30 mouse cellular contexts compared by ENCODE assay signal in the genomic region with DNA sequence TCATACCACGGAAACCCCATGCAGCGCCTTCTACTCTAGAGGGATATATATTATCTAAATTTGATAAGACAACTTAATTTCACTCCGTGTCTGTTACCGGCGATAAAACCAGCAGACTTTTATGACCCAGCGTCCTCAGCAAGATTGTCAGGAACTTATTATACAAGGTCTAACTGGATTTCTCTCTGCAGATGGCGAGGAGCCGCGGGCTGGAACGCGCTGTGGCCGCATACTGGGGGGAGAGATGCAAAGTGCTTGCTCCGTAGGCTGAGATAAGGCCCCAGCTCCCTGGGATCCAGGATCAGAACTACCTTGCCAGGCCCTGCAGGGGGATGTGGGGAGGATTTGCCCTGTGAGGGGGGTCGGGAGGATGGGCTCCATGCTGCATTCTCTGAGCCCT. TPM values are rescaled to one million over a fixed set of nuclear protein-coding genes. Genes with fewer than 3 reads are reported as not detected.
"Had no signal": no experiment of that assay in that cellular context is flagged by ENCODE, and none has a peak within 500 bp of the region (broad histone marks: within the 10 kb centered on the region; RNA-seq: fewer than 3 reads in every experiment).

No protein-coding gene starts in this region.

- DNase-seq: kidney, adult 18-20 months; kidney, adult 9 months; kidney, postnatal 14 days; kidney, postnatal 4 days; layer of hippocampus, adult 9-11 months; liver; lung, adult 18-20 months; lung, postnatal 10 days; lung, postnatal 36 days; right cerebral cortex, adult 18-20 months; right cerebral cortex, postnatal 14 days; spleen, adult 18-20 months; thymus, adult 2 months; thymus, postnatal 14 days; thymus, postnatal 4 days had no signal

- H3K27me3 ChIP-seq: lung, embryonic 15.5 days; stomach, embryonic 15.5 days had no signal

- ATAC-seq: inflammation-experienced regulatory T-cells, adult 6 months; intestine, embryonic 16.5 days; liver, embryonic 12.5 days had no signal

- H3K27ac ChIP-seq: layer of hippocampus, adult 2 months; limb, embryonic 10.5 days; limb, embryonic 13.5 days; liver, embryonic 12.5 days; liver, embryonic 15.5 days; lung, embryonic 15.5 days; stomach, embryonic 15.5 days had no signal

- H3K36me3 ChIP-seq: limb, embryonic 10.5 days; limb, embryonic 13.5 days; liver, embryonic 12.5 days; liver, embryonic 15.5 days; lung, embryonic 15.5 days; stomach, embryonic 15.5 days had no signal

- H3K4me1 ChIP-seq: liver, embryonic 12.5 days; liver, embryonic 15.5 days; lung, embryonic 15.5 days; megakaryocyte, embryonic 14.5 days; stomach, embryonic 15.5 days had no signal

- H3K9ac ChIP-seq: limb, embryonic 13.5 days; liver, embryonic 12.5 days; liver, embryonic 15.5 days; lung, embryonic 15.5 days; stomach, embryonic 15.5 days had no signal

- H3K4me2 ChIP-seq: limb, embryonic 13.5 days; liver, embryonic 12.5 days; liver, embryonic 15.5 days; lung, embryonic 15.5 days; stomach, embryonic 15.5 days had no signal

- H3K9me3 ChIP-seq: limb, embryonic 10.5 days; limb, embryonic 13.5 days; liver, embryonic 12.5 days; liver, embryonic 15.5 days; lung, embryonic 15.5 days; megakaryocyte, embryonic 14.5 days; stomach, embryonic 15.5 days had no signal

- H3K4me3 ChIP-seq: layer of hippocampus, adult 2 months; limb, embryonic 10.5 days; limb, embryonic 13.5 days; liver, embryonic 12.5 days; liver, embryonic 15.5 days; lung, embryonic 15.5 days; megakaryocyte, embryonic 14.5 days; stomach, embryonic 15.5 days had no signal

RNA-seq across cellular contexts. Expression of gene 1700025C18Rik, which starts 1.1 kb away (rescaled TPM):
- total RNA-seq: layer of hippocampus, adult 2 months; layer of hippocampus, postnatal 25 days; left cerebral cortex, adult 18-20 months; left cerebral cortex, postnatal 25 days had no signal
- polyA plus RNA-seq: inflammation-experienced regulatory T-cells, adult 6 months; intestine, embryonic 16.5 days; kidney, embryonic 16.5 days; limb, embryonic 10.5 days; limb, embryonic 13.5 days; liver, embryonic 12.5 days; liver, embryonic 15.5 days; lung, embryonic 15.5 days; neural tube, embryonic 14.5 days; stomach, embryonic 15.5 days; thymus, adult 2 months had no signal
